Mouse (Mus musculus): Measurements from ENCODE around the gene Fis1.

DNA sequence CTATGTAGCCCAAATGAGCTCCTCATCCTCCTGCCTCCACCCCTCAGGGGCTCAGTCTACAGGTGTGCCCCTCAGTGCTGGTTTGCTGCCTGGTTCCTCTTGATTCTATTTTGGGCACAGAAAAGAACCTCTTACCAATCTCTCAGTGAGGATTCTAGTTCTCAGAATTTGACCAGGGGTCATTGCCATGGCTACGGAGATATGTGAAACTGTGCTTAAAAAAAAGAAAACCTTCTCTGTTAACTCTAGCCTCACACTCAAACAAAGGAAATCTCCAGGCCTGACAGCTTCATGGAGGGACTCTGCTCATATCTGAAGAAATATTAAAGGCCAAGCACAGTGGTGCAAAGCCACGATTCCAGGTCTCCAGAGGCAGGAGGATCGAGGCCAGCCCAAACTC lies 10.3 kb upstream of the Fis1 start:
- TF ChIP-seq CTCF (IDR thresholded peaks at IDR 0.05; ENCODE audit: control insufficient read depth, insufficient read depth, low read length) (no peak), POLR2A (IDR thresholded peaks at IDR 0.05; ENCODE audit: borderline replicate concordance, control insufficient read depth, low read depth, low read length) (no peak)

Measured in bone marrow, adult 2 months (tissue).